Mouse (Mus musculus) hindbrain, embryonic 11.5 days (tissue): ENCODE measurements around the gene B430306N03Rik. TPM values are rescaled to one million over a fixed set of nuclear protein-coding genes. Genes with fewer than 3 reads are reported as not detected.

Source experiments
- ATAC-seq: fragments of 200-750 bp; cut with Nextera tagmentation; 2 replicates; pipeline ENCODE4 v1.8.0; 2017; ENCODE audit warnings: mild to moderate bottlenecking, moderate TSS enrichment, moderate library complexity; ENCODE audit not compliant: low FRiP score
- DNase-seq: peaks from one replicate; pipeline ENCODE4 v3.0.0-alpha.2; 2015; ENCODE audit warnings: low spot score
- H3K27ac ChIP-seq: fragments of 300-500 bp; sonication (generic); 2 replicates; pipeline ENCODE4 v1.5.1; 2014; ENCODE audit warnings: mild to moderate bottlenecking, low read depth, low read length
- H3K27me3 ChIP-seq: fragments of 300-500 bp; sonication (generic); 2 replicates; pipeline ENCODE4 v1.6.1; 2014; ENCODE audit warnings: mild to moderate bottlenecking, low read length, moderate library complexity, mixed read lengths; ENCODE audit not compliant: control insufficient read depth, insufficient read depth
- H3K36me3 ChIP-seq: fragments of 300-500 bp; sonication (generic); 2 replicates; pipeline ENCODE4 v1.6.1; 2014; ENCODE audit warnings: mild to moderate bottlenecking, low read length, moderate library complexity, mixed read lengths; ENCODE audit not compliant: control insufficient read depth, insufficient read depth
- H3K4me1 ChIP-seq: fragments of 300-500 bp; sonication (generic); replicated peaks from 2 replicates; pipeline ENCODE4 v1.6.1; 2014; ENCODE audit warnings: low read length, mixed read lengths; ENCODE audit not compliant: control insufficient read depth, insufficient read depth
- H3K4me2 ChIP-seq: fragments of 300-500 bp; sonication (generic); replicated peaks from 2 replicates; pipeline ENCODE4 v1.6.1; 2014; ENCODE audit warnings: mild to moderate bottlenecking, low read depth, low read length
- H3K4me3 ChIP-seq: fragments of 300-500 bp; sonication (generic); 2 replicates; pipeline ENCODE4 v1.5.1; 2014; ENCODE audit warnings: low read depth, low read length
- H3K9ac ChIP-seq: fragments of 300-500 bp; sonication (generic); 2 replicates; pipeline ENCODE4 v1.6.1; 2014; ENCODE audit warnings: low read depth, low read length
- H3K9me3 ChIP-seq: fragments of 300-500 bp; sonication (generic); 2 replicates; pipeline ENCODE4 v1.6.1; 2016; ENCODE audit warnings: low read length; ENCODE audit not compliant: control insufficient read depth
- WGBS: fragments of 180-500 bp; shearing (Covaris S2); extraction: QIAGEN DNeasy Blood & Tissue Kit; methylation state at CpG from one replicate; pipeline ENCODE4 v1.1.7; 2014; 5-methylcytosine and 5-hydroxymethylcytosine counted together
- polyA plus RNA-seq: library from polyadenylated mRNA; unstranded; fragments of >200 nt; fragmentation: Nextera tagmentation; extraction: Ambion mirVana; gene quantifications from 2 replicates; pipeline ENCODE4 v1.2.1, GENCODE M21; 2014

B430306N03Rik gene
- polyA plus RNA-seq, 1 experiment from 2014 or later, result not detected

GRCm38 (mm10) chr17:48376102-48376501 lies 60.2 kb downstream of the B430306N03Rik start:
- ATAC-seq (no peak), DNase-seq (no peak)
- no peaks in the 10 kb centered on the region for H3K4me1 ChIP-seq
- no peak overlapping the region for H3K9ac ChIP-seq
- no peaks in the 10 kb centered on the region for H3K36me3 ChIP-seq
- no peak overlapping the region for H3K4me3 ChIP-seq
- no peak overlapping the region for H3K4me2 ChIP-seq
- no peaks in the 10 kb centered on the region for H3K9me3 ChIP-seq
- no peak overlapping the region for H3K27ac ChIP-seq
- 93% methylated on average over 1 of the region's 1 CpGs for WGBS
- no peaks in the 10 kb centered on the region for H3K27me3 ChIP-seq

Other genes with a start within 250 kb of the B430306N03Rik start
- gene 1700067P10Rik, start 226.8 kb upstream of the B430306N03Rik start, polyA plus RNA-seq, result not detected in 2 replicates
- gene 9830107B12Rik, start 169.9 kb upstream of the B430306N03Rik start, polyA plus RNA-seq, result not detected in 2 replicates
- gene A530064D06Rik, start 148.9 kb upstream of the B430306N03Rik start, polyA plus RNA-seq, result not detected in 2 replicates
- gene Trem1, start 83.4 kb upstream of the B430306N03Rik start, polyA plus RNA-seq, result 0.10 TPM in 1 of 2 replicates, not detected in the other
- not detected in 2 replicates for gene Trem3, start 68.4 kb upstream of the B430306N03Rik start, polyA plus RNA-seq
- gene Treml4, start 51.8 kb upstream of the B430306N03Rik start, polyA plus RNA-seq, result 0.20 and 0.34 TPM in 2 replicates
- gene Treml2, start 16.6 kb upstream of the B430306N03Rik start, polyA plus RNA-seq, result 0.08 and 0.09 TPM in 2 replicates
- 3.0 and 3.6 TPM in 2 replicates for gene Trem2, start 30.3 kb downstream of the B430306N03Rik start, polyA plus RNA-seq
- gene Treml1, start 43.8 kb downstream of the B430306N03Rik start, polyA plus RNA-seq, result 2.2 and 3.1 TPM in 2 replicates
- gene Nfya, start 93.8 kb downstream of the B430306N03Rik start, polyA plus RNA-seq, result 19.9 and 26.9 TPM in 2 replicates
- gene Oard1, start 93.9 kb downstream of the B430306N03Rik start, polyA plus RNA-seq, result 75.0 and 79.0 TPM in 2 replicates
- gene Apobec2, start 116.8 kb downstream of the B430306N03Rik start, polyA plus RNA-seq, result 1.6 and 1.7 TPM in 2 replicates
- gene Tspo2, start 135.4 kb downstream of the B430306N03Rik start, polyA plus RNA-seq, result 0.06 and 0.39 TPM in 2 replicates
- 0.11 and 0.15 TPM in 2 replicates for gene Unc5cl, start 138.8 kb downstream of the B430306N03Rik start, polyA plus RNA-seq